Mouse (Mus musculus) stomach, postnatal 0 days (tissue): ENCODE measurements around the gene Slx4ip. TPM values are rescaled to one million over a fixed set of nuclear protein-coding genes. Genes with fewer than 3 reads are reported as not detected.
"Not testable (repeated sequence)": the region's sequence is repeated elsewhere in the genome, so short reads cannot be mapped to it uniquely, and the experiment has no call there.

Experiments
- ATAC-seq: fragments of 200-750 bp; cut with Nextera tagmentation; 2 replicates; pipeline ENCODE4 v1.8.0; 2017; ENCODE audit not compliant: low FRiP score, low TSS enrichment
- DNase-seq: peaks from one replicate; pipeline ENCODE4 v3.0.0-alpha.2; 2016; ENCODE audit warnings: low spot score
- H3K27ac ChIP-seq: fragments of 300-500 bp; sonication (generic); replicated peaks from 2 replicates; pipeline ENCODE4 v1.5.1; 2014; ENCODE audit warnings: mild to moderate bottlenecking, control low read depth
- H3K27me3 ChIP-seq: fragments of 300-500 bp; sonication (generic); 2 replicates; pipeline ENCODE4 v1.6.1; 2014; ENCODE audit warnings: low read length; ENCODE audit not compliant: control insufficient read depth, insufficient read depth
- H3K36me3 ChIP-seq: fragments of 300-500 bp; sonication (generic); 2 replicates; pipeline ENCODE4 v1.6.1; 2014; ENCODE audit warnings: low read length, mixed read lengths; ENCODE audit not compliant: control insufficient read depth, insufficient read depth
- H3K4me1 ChIP-seq: fragments of 300-500 bp; sonication (generic); replicated peaks from 2 replicates; pipeline ENCODE4 v1.6.1; 2014; ENCODE audit warnings: antibody characterized with exemption; ENCODE audit not compliant: control insufficient read depth, insufficient read depth
- H3K4me2 ChIP-seq: fragments of 300-500 bp; sonication (generic); replicated peaks from 2 replicates; pipeline ENCODE4 v1.6.1; 2014; ENCODE audit warnings: low read depth, mild to moderate bottlenecking, control low read depth, moderate library complexity
- H3K4me3 ChIP-seq: fragments of 300-500 bp; sonication (generic); 2 replicates; pipeline ENCODE4 v1.5.1; 2014; ENCODE audit warnings: low read depth, low read length, control low read depth
- H3K9ac ChIP-seq: fragments of 300-500 bp; sonication (generic); 2 replicates; pipeline ENCODE4 v1.6.1; 2014; ENCODE audit warnings: mild to moderate bottlenecking, low read length, control low read depth, mixed read lengths
- H3K9me3 ChIP-seq: fragments of 300-500 bp; sonication (generic); 2 replicates; pipeline ENCODE4 v1.6.1; 2016; ENCODE audit warnings: low read length; ENCODE audit not compliant: control insufficient read depth
- CTCF ChIP-seq: IDR thresholded peaks from 2 replicates; pipeline ENCODE4 v1.5.1; 2016; ENCODE audit warnings: antibody characterized with exemption, low read depth, mild to moderate bottlenecking, moderate library complexity
- EP300 ChIP-seq: optimal IDR thresholded peaks from 2 replicates; pipeline ENCODE3; 2016; ENCODE audit warnings: antibody characterized with exemption
- WGBS: fragments of 180-500 bp; shearing (Covaris S2); extraction: QIAGEN DNeasy Blood & Tissue Kit; methylation state at CpG from one replicate; pipeline ENCODE4 v1.1.7; 2014; 5-methylcytosine and 5-hydroxymethylcytosine counted together
- polyA plus RNA-seq: library from polyadenylated mRNA; unstranded; fragments of >200 nt; fragmentation: Nextera tagmentation; extraction: Ambion mirVana; gene quantifications from 2 replicates; pipeline ENCODE4 v1.2.1, GENCODE M21; 2015

The Slx4ip gene
- polyA plus RNA-seq, result 2.1 TPM in 2 replicates

DNA sequence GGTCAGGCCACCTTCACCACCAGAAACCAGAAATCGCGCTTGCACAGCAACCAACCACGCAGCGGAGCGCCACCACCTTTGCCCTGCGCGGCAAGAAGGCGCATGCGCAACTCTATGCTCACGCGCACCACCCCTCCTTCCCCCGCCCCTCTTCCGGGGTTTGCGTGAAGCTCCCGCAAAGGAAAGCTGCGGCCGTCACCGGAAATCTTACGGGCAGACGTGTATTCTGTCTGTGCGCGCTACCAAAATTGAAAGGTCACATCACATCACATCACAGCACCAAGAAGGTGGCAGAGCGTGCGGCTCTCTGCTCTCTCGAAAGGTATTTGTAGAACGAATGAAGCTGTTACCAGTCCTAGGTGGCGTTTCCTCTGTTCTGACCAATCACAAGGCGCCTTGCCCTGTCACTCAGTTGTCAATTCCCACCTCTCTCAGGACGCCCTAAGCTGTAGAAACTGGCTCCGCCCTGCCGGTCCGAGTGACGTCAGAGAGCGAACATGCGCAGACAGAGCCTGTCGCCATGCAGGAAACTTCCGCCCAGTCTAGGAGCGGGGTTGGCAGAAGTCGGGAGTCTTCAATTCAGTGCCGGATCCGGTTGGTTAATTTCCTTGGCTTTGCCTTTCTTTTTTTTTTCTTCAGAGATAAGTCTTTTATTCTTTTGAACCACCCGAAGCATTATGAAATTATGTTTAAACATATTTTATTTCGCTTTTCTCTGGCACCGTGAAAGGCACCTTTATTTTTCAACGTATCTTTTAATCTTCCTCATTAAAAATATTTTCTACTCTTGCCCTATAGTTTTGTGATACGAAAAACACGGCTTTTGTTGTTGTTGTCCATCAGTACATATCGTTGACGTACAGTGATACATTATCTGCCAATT lies at the start of gene Slx4ip, which contains the start of the genes AL731706.1 and Mkks:
Slx4ip (plus strand) TSS at position 151 of the 883 bp plus-strand sequence.
AL731706.1 (minus strand) TSS at position 322 of the 883 bp plus-strand sequence.
Mkks (minus strand) TSS at position 322 of the 883 bp plus-strand sequence.
- ATAC-seq (peak; percentile 99), DNase-seq (peak; percentile 99)
- Histone ChIP-seq H3K4me3 (peak within 1 kb of the TSS; percentile 81), H3K9me3 (no peaks in the 10 kb centered on the region), H3K9ac (peak within 1 kb of the TSS; percentile 75), H3K4me2 (peak within 1 kb of the TSS; percentile 56), H3K27ac (peak within 1 kb of the TSS; percentile 94), H3K27me3 (no peaks in the 10 kb centered on the region), H3K36me3 (no peaks in the 10 kb centered on the region), H3K4me1 (no peaks in the 10 kb centered on the region)
- peak; percentile 21; the same call in 1 of the 2 replicates for TF ChIP-seq CTCF
- no peak for TF ChIP-seq EP300
- under 1% methylated on average over 49 of the region's 49 CpGs for WGBS

DNA sequence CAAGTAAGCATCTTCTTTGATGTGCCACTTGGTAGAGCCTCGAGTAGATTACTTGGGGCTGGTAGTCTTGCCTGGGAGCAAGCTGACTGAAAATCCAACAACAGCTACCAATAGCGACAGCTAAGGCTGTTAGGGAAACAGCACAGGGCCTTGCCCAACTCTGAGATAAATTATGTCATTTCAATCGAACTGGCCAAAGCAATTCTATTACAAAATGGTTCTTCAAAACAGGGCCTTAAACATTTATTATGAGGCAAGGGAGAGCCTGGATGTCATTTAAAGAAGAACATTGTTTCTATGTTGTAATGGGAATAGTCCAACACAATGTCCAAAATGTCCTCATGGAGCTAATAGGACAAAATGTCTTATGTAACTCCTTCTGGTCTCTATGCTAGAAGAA lies 40.7 kb upstream of the Slx4ip start:
- Histone ChIP-seq H3K4me3 (no peak overlapping the region), H3K9ac (no peak overlapping the region), H3K9me3 (no peaks in the 10 kb centered on the region), H3K36me3 (no peaks in the 10 kb centered on the region), H3K27ac (no peak overlapping the region), H3K4me1 (no peaks in the 10 kb centered on the region), H3K4me2 (no peak overlapping the region), H3K27me3 (no peaks in the 10 kb centered on the region)
- TF ChIP-seq EP300, result no peak
- TF ChIP-seq CTCF, result no peak
- no peak for ATAC-seq
- DNase-seq, result no peak
- 62% methylated on average over 3 of the region's 3 CpGs for WGBS

DNA sequence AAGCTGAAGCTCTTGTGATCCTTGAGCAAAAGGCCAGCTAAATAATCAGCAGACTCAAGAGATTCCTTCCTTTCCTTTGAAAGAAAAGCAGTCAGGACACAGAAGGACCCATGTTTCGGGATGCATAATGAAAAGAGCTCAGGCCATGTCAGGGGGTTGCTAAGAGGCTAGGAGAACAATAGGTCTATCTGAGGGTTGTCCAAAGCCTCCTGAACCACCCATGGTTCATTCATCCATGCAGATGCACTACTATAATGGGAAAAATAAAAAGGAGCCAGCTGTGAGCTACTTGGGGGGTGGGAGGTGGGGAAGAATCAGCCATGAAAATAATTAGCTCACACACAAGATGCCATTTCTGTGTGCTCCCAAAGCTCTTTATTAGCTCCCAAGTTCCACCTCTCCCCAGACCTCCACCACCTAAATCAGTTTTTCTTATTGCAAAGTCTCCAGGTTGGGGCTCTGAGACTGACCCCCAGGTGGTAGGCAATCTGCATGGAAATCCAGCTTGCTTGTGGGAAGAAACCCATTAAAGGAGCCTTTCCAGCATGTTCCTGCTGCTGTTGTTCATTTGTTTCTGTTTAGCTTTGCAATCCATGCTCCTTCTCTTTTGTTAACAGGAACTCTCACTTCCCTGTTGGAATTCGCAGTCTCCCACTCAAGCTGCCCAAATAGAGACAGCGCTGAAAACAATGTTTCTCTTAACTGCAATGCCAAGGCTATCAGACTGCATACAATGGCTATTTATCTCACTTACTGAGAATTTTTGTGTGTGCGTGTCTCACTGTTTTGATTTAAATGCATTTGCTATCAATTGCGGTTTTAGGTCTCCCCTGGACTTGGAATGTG lies 36.3 kb upstream of the Slx4ip start:
- no peak overlapping the region for H3K9ac ChIP-seq
- DNase-seq (no peak), ATAC-seq (no peak)
- H3K4me3 ChIP-seq, result no peak overlapping the region
- no peaks in the 10 kb centered on the region for H3K27me3 ChIP-seq
- no peak overlapping the region for H3K27ac ChIP-seq
- no peaks in the 10 kb centered on the region for H3K9me3 ChIP-seq
- no peak overlapping the region for H3K4me2 ChIP-seq
- 49% methylated on average over 5 of the region's 5 CpGs for WGBS
- H3K4me1 ChIP-seq, result no peaks in the 10 kb centered on the region
- no peaks in the 10 kb centered on the region for H3K36me3 ChIP-seq
- TF ChIP-seq EP300 (no peak), CTCF (no peak)

- no peak within 1 kb of the TSS for H3K4me2 ChIP-seq
- WGBS, result 97% methylated on average over 2 of the region's 2 CpGs
Measured at GRCm38 (mm10) chr2:136885579-136885978, 5.4 kb upstream of the Slx4ip start, which contains the start of gene AL731706.2. Gene AL731706.2, minus strand, starts transcription at chr2:136885679.

GRCm38 (mm10) chr2:136886846-136887245 lies 4.2 kb upstream of the Slx4ip start:
- H3K4me1 ChIP-seq, result no peaks in the 10 kb centered on the region

More at GRCm38 (mm10) chr2:136885579-136885978, 5.4 kb upstream of the Slx4ip start, which contains the start of gene AL731706.2:
- Histone ChIP-seq H3K4me3 (no peak within 1 kb of the TSS), H3K9me3 (no peaks in the 10 kb centered on the region), H3K27me3 (no peaks in the 10 kb centered on the region), H3K4me1 (no peaks in the 10 kb centered on the region), H3K36me3 (peaks cover 14% of the 10 kb centered on the region), H3K9ac (no peak within 1 kb of the TSS), H3K27ac (no peak within 1 kb of the TSS)
- no peak for TF ChIP-seq CTCF
- no peak for TF ChIP-seq EP300
- DNase-seq, result no peak
- ATAC-seq, result no peak

DNA sequence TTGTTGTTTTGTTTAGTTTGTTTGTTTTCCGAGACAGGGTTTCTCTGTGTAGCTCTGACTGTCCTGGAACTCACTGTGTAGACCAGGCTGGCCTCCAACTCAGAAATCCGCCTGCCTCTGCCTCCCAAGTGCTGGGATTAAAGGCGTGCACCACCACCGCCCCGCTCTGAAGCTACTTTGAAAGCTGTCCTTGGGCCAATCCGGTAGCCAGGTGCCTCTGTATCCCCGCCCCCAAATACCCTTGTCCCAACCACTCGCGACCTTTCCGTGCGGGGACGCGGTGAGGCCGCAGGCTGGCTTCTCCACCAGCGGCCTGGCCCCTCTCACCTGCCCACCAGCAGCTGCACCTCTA lies 326 bp upstream of the Slx4ip start:
- H3K4me3 ChIP-seq, result peak overlapping the region; percentile 81
- 6% methylated on average over 15 of the region's 15 CpGs for WGBS
- H3K9me3 ChIP-seq, H3K27me3 ChIP-seq, H3K36me3 ChIP-seq, DNase-seq, H3K4me1 ChIP-seq: not testable (repeated sequence)
- peak overlapping the region; percentile 56 for H3K4me2 ChIP-seq
- H3K27ac ChIP-seq, result peak overlapping the region; percentile 94
- peak overlapping the region; percentile 75 for H3K9ac ChIP-seq
- peak; percentile 71 for ATAC-seq

More at GRCm38 (mm10) chr2:136886846-136887245, 4.2 kb upstream of the Slx4ip start:
- Histone ChIP-seq H3K36me3 (peaks cover 6% of the 10 kb centered on the region; the same call in 1 of the 2 replicates), H3K4me3 (no peak overlapping the region), H3K27ac (no peak overlapping the region), H3K4me2 (no peak overlapping the region), H3K9me3 (no peaks in the 10 kb centered on the region), H3K27me3 (no peaks in the 10 kb centered on the region), H3K9ac (no peak overlapping the region)
- TF ChIP-seq CTCF (peak; percentile 67), EP300 (no peak)
- 44% methylated on average over 4 of the region's 4 CpGs for WGBS
- ATAC-seq, result no peak
- no peak for DNase-seq
